Mouse (Mus musculus) cortical plate, adult 2 months (tissue): ENCODE measurements around the gene Fgfr2. TPM values are rescaled to one million over a fixed set of nuclear protein-coding genes. Genes with fewer than 3 reads are reported as not detected.

Source experiments
- H3K27ac ChIP-seq: fragments of 200-500 bp; 2 replicates; pipeline ENCODE4 v1.5.1; 2012; ENCODE audit warnings: low read length, control low read depth, inconsistent platforms; ENCODE audit not compliant: insufficient read depth
- H3K4me1 ChIP-seq: fragments of 200-500 bp; 2 replicates; pipeline ENCODE4 v1.6.1; 2011; ENCODE audit warnings: low read length; ENCODE audit not compliant: control insufficient read depth, insufficient read depth
- H3K4me3 ChIP-seq: fragments of 200-500 bp; 2 replicates; pipeline ENCODE4 v1.5.1; 2011; ENCODE audit warnings: mild to moderate bottlenecking, low read length, control low read depth; ENCODE audit not compliant: insufficient read depth
- CTCF ChIP-seq: fragments of 200-500 bp; IDR thresholded peaks from 2 replicates; pipeline ENCODE4 v1.5.1; 2011; ENCODE audit warnings: mild to moderate bottlenecking, control low read depth, low read length; ENCODE audit not compliant: insufficient read depth; ENCODE audit errors: extremely low read depth
- POLR2A ChIP-seq: fragments of 200-500 bp; IDR thresholded peaks from 2 replicates; pipeline ENCODE4 v1.6.1; 2011; ENCODE audit warnings: mild to moderate bottlenecking, low read length, control low read depth; ENCODE audit not compliant: insufficient read depth; ENCODE audit errors: extremely low read depth
- polyA plus RNA-seq: library from polyadenylated mRNA; depleted of rRNA; stranded (reverse); fragments of >200 nt; gene quantifications from 2 replicates; pipeline ENCODE4 v1.2.3, GENCODE M21; 2012

Fgfr2 gene
- polyA plus RNA-seq, 1 experiment: 50.4 TPM

GRCm38 (mm10) chr7:132812619-132813415 is 310.3 kb downstream of the Fgfr2 start:
- peaks cover 6% of the 10 kb centered on the region for H3K4me1 ChIP-seq
- H3K4me3 ChIP-seq: peak overlapping the region; percentile 73
- no peak for TF ChIP-seq CTCF
- TF ChIP-seq POLR2A: no peak

GRCm38 (mm10) chr7:132811716-132812618 is 311.2 kb downstream of the Fgfr2 start:
- Histone ChIP-seq H3K4me1 (peaks cover 12% of the 10 kb centered on the region), H3K27ac (peak overlapping the region; percentile 93), H3K4me3 (peak overlapping the region; percentile 73)
- TF ChIP-seq CTCF: no peak
- no peak for TF ChIP-seq POLR2A

More at GRCm38 (mm10) chr7:132812619-132813415, 310.3 kb downstream of the Fgfr2 start:
- H3K27ac ChIP-seq: peak overlapping the region; percentile 93

- Histone ChIP-seq H3K4me1 (peaks cover 20% of the 10 kb centered on the region), H3K4me3 (peak overlapping the region; percentile 2), H3K27ac (peak overlapping the region; percentile 69; the same call in 1 of the 2 replicates)
- TF ChIP-seq CTCF (peak; percentile 91), POLR2A (no peak)
Measured at GRCm38 (mm10) chr7:132810879-132811278, 312.3 kb downstream of the Fgfr2 start.

GRCm38 (mm10) chr7:132810368-132810767 is 312.8 kb downstream of the Fgfr2 start:
- Histone ChIP-seq H3K4me3 (no peak overlapping the region; the same call in 1 of the 2 replicates), H3K4me1 (peaks cover 25% of the 10 kb centered on the region), H3K27ac (peak overlapping the region; percentile 69; the same call in 1 of the 2 replicates)
- TF ChIP-seq CTCF: no peak
- peak; percentile 42; the same call in 1 of the 2 replicates for TF ChIP-seq POLR2A

GRCm38 (mm10) chr7:132809721-132810120 is 313.4 kb downstream of the Fgfr2 start:
- TF ChIP-seq CTCF: no peak
- no peak for TF ChIP-seq POLR2A
- H3K4me1 ChIP-seq: peaks cover 26% of the 10 kb centered on the region
- H3K27ac ChIP-seq: peak overlapping the region; percentile 69
- no peak overlapping the region; the same call in 1 of the 2 replicates for H3K4me3 ChIP-seq

- H3K4me1 ChIP-seq: peaks cover 26% of the 10 kb centered on the region
- TF ChIP-seq CTCF: no peak
- TF ChIP-seq POLR2A: no peak
- no peak overlapping the region for H3K4me3 ChIP-seq
- H3K27ac ChIP-seq: peak overlapping the region; percentile 69
Measured at GRCm38 (mm10) chr7:132808841-132809682, 314.1 kb downstream of the Fgfr2 start.

- Histone ChIP-seq H3K4me1 (peaks cover 26% of the 10 kb centered on the region), H3K4me3 (no peak overlapping the region), H3K27ac (peak overlapping the region; percentile 51)
- TF ChIP-seq CTCF: no peak
- no peak for TF ChIP-seq POLR2A
Measured at GRCm38 (mm10) chr7:132808051-132808796, 314.9 kb downstream of the Fgfr2 start.

GRCm38 (mm10) chr7:132806926-132807857 is 316.0 kb downstream of the Fgfr2 start:
- H3K4me3 ChIP-seq: no peak overlapping the region
- TF ChIP-seq CTCF (no peak), POLR2A (0 out of 2 replicates have a peak, but pooled peaks have one; percentile 33)
- peaks cover 28% of the 10 kb centered on the region for H3K4me1 ChIP-seq
- H3K27ac ChIP-seq: peak overlapping the region; percentile 83
